ENCODE assay signal across 9 mouse cellular contexts in genomic region chr3:53590139-53590621, GRCm38 (mm10).
DNase-seq lines count a peak whose midpoint lies in the region; ATAC-seq and TF ChIP-seq lines count a peak whose summit lies in the region.
"Had no signal": no experiment of that assay in that cellular context is flagged by ENCODE, and none has a peak within 500 bp of the region (broad histone marks: within the 10 kb centered on the region; RNA-seq: fewer than 3 reads in every experiment).

No protein-coding gene starts in this region.

- intact Hi-C loops in heart, adult 2 months (cut with DNase I): loop anchor here (1.0 to 5.0 kb wide), 3 partner anchors 37 to 139 kb away; no protein-coding TSS in a partner anchor

- TF ChIP-seq POLR2A in heart, adult 2 months (IDR thresholded peaks at IDR 0.05; ENCODE audit: insufficient read depth, low read depth, low read length): no peak

- no peaks in the 10 kb centered on the region for H3K27me3 ChIP-seq in heart, adult 2 months (ENCODE audit: control insufficient read depth, insufficient read depth, low read length)
- no peaks in the 10 kb centered on the region for H3K27me3 ChIP-seq in heart, embryonic 11.5 days (ENCODE audit: control insufficient read depth, insufficient read depth, low read length)
- H3K27me3 ChIP-seq in forebrain, embryonic 13.5 days: no peaks in the 10 kb centered on the region
- H3K27me3 ChIP-seq in hindbrain, postnatal 0 days (ENCODE audit: insufficient read depth, low read length): no peaks in the 10 kb centered on the region
- no peaks in the 10 kb centered on the region for H3K27me3 ChIP-seq in midbrain, embryonic 11.5 days (ENCODE audit: control insufficient read depth, insufficient read depth, low read length)
- H3K27me3 ChIP-seq: liver, embryonic 15.5 days had no signal

- peak; percentile 4 to 39 for DNase-seq in heart, adult 2 months
- peak; percentile 46 for DNase-seq in c-Kit-positive CD71-positive TER-119-negative erythroid progenitor cells, embryonic 14.5 days (ENCODE audit: low read depth)
- peak; percentile 82 for DNase-seq in hindbrain, postnatal 0 days (ENCODE audit: low spot score)
- DNase-seq in left cerebral cortex, adult 11 months (ENCODE audit: low spot score): peak; percentile 26
- DNase-seq in midbrain, embryonic 11.5 days (ENCODE audit: low spot score, missing footprints): peak; percentile 96
- peak; percentile 33 for DNase-seq in telencephalon, adult 2 months (ENCODE audit: low read depth, low spot score)

- TF ChIP-seq EP300 in heart, adult 2 months (IDR thresholded peaks at IDR 0.05; ENCODE audit: insufficient read depth, low read depth, low read length): no peak

- H3K4me1 ChIP-seq in heart, adult 2 months (ENCODE audit: control insufficient read depth, insufficient read depth, low read length): no peaks in the 10 kb centered on the region
- no peaks in the 10 kb centered on the region for H3K4me1 ChIP-seq in heart, embryonic 11.5 days (ENCODE audit: control insufficient read depth, insufficient read depth, low read length)
- peaks cover 12% of the 10 kb centered on the region; the same call in 1 of the 2 replicates for H3K4me1 ChIP-seq in forebrain, embryonic 13.5 days
- H3K4me1 ChIP-seq in hindbrain, postnatal 0 days (ENCODE audit: insufficient read depth, low read length): peaks cover 3% of the 10 kb centered on the region; the same call in 1 of the 2 replicates
- peaks cover 3% of the 10 kb centered on the region for H3K4me1 ChIP-seq in midbrain, embryonic 11.5 days (ENCODE audit: control insufficient read depth, insufficient read depth, low read length)
- H3K4me1 ChIP-seq: liver, embryonic 15.5 days had no signal

- WGBS in heart, adult 2 months: 2% methylated on average over 2 of the region's 2 CpGs
- WGBS in heart, embryonic 11.5 days (ENCODE audit: insufficient replicate concordance): 2% methylated on average over 2 of the region's 2 CpGs
- 0% methylated on average over 2 of the region's 2 CpGs for WGBS in forebrain, embryonic 13.5 days
- WGBS in hindbrain, postnatal 0 days: 2% methylated on average over 2 of the region's 2 CpGs
- WGBS in midbrain, embryonic 11.5 days: 0% methylated on average over 2 of the region's 2 CpGs

- H3K4me2 ChIP-seq in heart, embryonic 11.5 days: no peak overlapping the region
- H3K4me2 ChIP-seq in forebrain, embryonic 13.5 days: 0 out of 2 replicates have a peak overlapping the region, but pooled peaks have one; percentile 2
- H3K4me2 ChIP-seq in hindbrain, postnatal 0 days (ENCODE audit: low read depth, low read length): no peak overlapping the region
- H3K4me2 ChIP-seq in midbrain, embryonic 11.5 days: no peak overlapping the region
- H3K4me2 ChIP-seq: liver, embryonic 15.5 days had no signal

- no peak overlapping the region for H3K9ac ChIP-seq in heart, adult 2 months (ENCODE audit: low read depth, low read length)
- no peak overlapping the region for H3K9ac ChIP-seq in heart, embryonic 11.5 days (ENCODE audit: low read depth, low read length)
- H3K9ac ChIP-seq in forebrain, embryonic 13.5 days: no peak overlapping the region
- no peak overlapping the region for H3K9ac ChIP-seq in hindbrain, postnatal 0 days (replicated peaks; ENCODE audit: low read length)
- no peak overlapping the region for H3K9ac ChIP-seq in midbrain, embryonic 11.5 days (ENCODE audit: low read length)
- H3K9ac ChIP-seq: liver, embryonic 15.5 days had no signal

- no peaks in the 10 kb centered on the region for H3K36me3 ChIP-seq in heart, adult 2 months (ENCODE audit: control insufficient read depth, insufficient read depth, low read length)
- H3K36me3 ChIP-seq in heart, embryonic 11.5 days (ENCODE audit: control insufficient read depth, insufficient read depth, low read length): no peaks in the 10 kb centered on the region
- H3K36me3 ChIP-seq in forebrain, embryonic 13.5 days (ENCODE audit: poor library complexity, severe bottlenecking): no peaks in the 10 kb centered on the region
- H3K36me3 ChIP-seq in hindbrain, postnatal 0 days (ENCODE audit: insufficient read depth, low read length): no peaks in the 10 kb centered on the region
- no peaks in the 10 kb centered on the region for H3K36me3 ChIP-seq in midbrain, embryonic 11.5 days (ENCODE audit: control insufficient read depth, insufficient read depth, low read length)
- H3K36me3 ChIP-seq: liver, embryonic 15.5 days had no signal

- H3K27ac ChIP-seq in heart, adult 2 months: no peak overlapping the region
- no peak overlapping the region for H3K27ac ChIP-seq in heart, embryonic 11.5 days (ENCODE audit: low read depth, low read length)
- no peak overlapping the region for H3K27ac ChIP-seq in forebrain, embryonic 13.5 days
- H3K27ac ChIP-seq in hindbrain, postnatal 0 days: no peak overlapping the region
- no peak overlapping the region for H3K27ac ChIP-seq in midbrain, embryonic 11.5 days (ENCODE audit: low read depth, low read length)
- H3K27ac ChIP-seq: liver, embryonic 15.5 days had no signal

- no peak overlapping the region for H3K4me3 ChIP-seq in heart, adult 2 months
- H3K4me3 ChIP-seq in heart, embryonic 11.5 days (ENCODE audit: low read depth, low read length): no peak overlapping the region
- no peak overlapping the region for H3K4me3 ChIP-seq in forebrain, embryonic 13.5 days
- H3K4me3 ChIP-seq in hindbrain, postnatal 0 days (ENCODE audit: low read length): no peak overlapping the region
- no peak overlapping the region for H3K4me3 ChIP-seq in midbrain, embryonic 11.5 days (ENCODE audit: low read depth, low read length)
- H3K4me3 ChIP-seq: liver, embryonic 15.5 days had no signal

- H3K9me3 ChIP-seq in heart, embryonic 11.5 days (replicated peaks; ENCODE audit: control insufficient read depth, low read length): no peaks in the 10 kb centered on the region
- no peaks in the 10 kb centered on the region for H3K9me3 ChIP-seq in forebrain, embryonic 13.5 days (replicated peaks)
- no peaks in the 10 kb centered on the region for H3K9me3 ChIP-seq in hindbrain, postnatal 0 days (ENCODE audit: low read length)
- no peaks in the 10 kb centered on the region for H3K9me3 ChIP-seq in midbrain, embryonic 11.5 days (ENCODE audit: control insufficient read depth, low read length)
- H3K9me3 ChIP-seq: liver, embryonic 15.5 days had no signal

- TF ChIP-seq CTCF in heart, adult 2 months (IDR thresholded peaks at IDR 0.05): peak; percentile 75
- TF ChIP-seq CTCF in hindbrain, postnatal 0 days (IDR thresholded peaks at IDR 0.05; ENCODE audit: low read depth): peak; percentile 73

- no peaks in the 10 kb centered on the region for H3K79me2 ChIP-seq in heart, adult 2 months (replicated peaks; ENCODE audit: control insufficient read depth, insufficient read depth, low read length)

- no peak for ATAC-seq in heart, embryonic 11.5 days (replicated peaks; ENCODE audit: insufficient number of reproducible peaks, low FRiP score, low TSS enrichment)
- peak; percentile 86 for ATAC-seq in forebrain, embryonic 13.5 days
- ATAC-seq in hindbrain, postnatal 0 days: peak; percentile 69
- ATAC-seq in midbrain, embryonic 11.5 days (ENCODE audit: low FRiP score): peak; percentile 58; the same call in 1 of the 2 replicates

Comparison
In these comparisons a context has a peak if more than half of its experiments do, and no peak if none do; other contexts are left out.
1. DNase-seq: peak in every context shown above with its lines; median percentile 96 in midbrain, embryonic 11.5 days; 82 in hindbrain, postnatal 0 days; 46 in c-Kit-positive CD71-positive TER-119-negative erythroid progenitor cells, embryonic 14.5 days; 33 in telencephalon, adult 2 months; 26 in left cerebral cortex, adult 11 months; 22 in heart, adult 2 months.